Mouse (Mus musculus): ENCODE measurements around the gene Tgm7. TPM values are rescaled to one million over a fixed set of nuclear protein-coding genes. Genes with fewer than 3 reads are reported as not detected.

Gene Tgm7
- polyA plus RNA-seq, 1 experiment, result 0.08 TPM

GRCm38 (mm10) chr2:121052176-121052575 lies 57.4 kb downstream of the Tgm7 start:
- Histone ChIP-seq H3K27ac (ENCODE audit: insufficient read depth, low read depth, low read length) (no peak overlapping the region), H3K4me3 (ENCODE audit: insufficient read depth, low read depth, low read length) (no peak overlapping the region), H3K36me3 (ENCODE audit: control insufficient read depth, insufficient read depth, low read length) (no peaks in the 10 kb centered on the region), H3K27me3 (replicated peaks; ENCODE audit: control insufficient read depth, insufficient read depth, low read length) (no peaks in the 10 kb centered on the region), H3K4me1 (ENCODE audit: control insufficient read depth, insufficient read depth, low read length) (no peaks in the 10 kb centered on the region)
- no peak for DNase-seq
- WGBS, result 95% methylated on average over 5 of the region's 5 CpGs
- no peak for TF ChIP-seq CTCF (conservative IDR thresholded peaks at IDR 0.05; ENCODE audit: insufficient read depth, insufficient read length, low read depth, low read length)
- no peak for TF ChIP-seq POLR2A (IDR thresholded peaks at IDR 0.05; ENCODE audit: low read depth, low read length)

GRCm38 (mm10) chr2:121045653-121046052 lies 63.9 kb downstream of the Tgm7 start:
- H3K4me3 ChIP-seq (ENCODE audit: insufficient read depth, low read depth, low read length), result no peak overlapping the region
- no peak for DNase-seq
- TF ChIP-seq POLR2A (IDR thresholded peaks at IDR 0.05; ENCODE audit: low read depth, low read length), result no peak
- H3K4me1 ChIP-seq (ENCODE audit: control insufficient read depth, insufficient read depth, low read length), result no peaks in the 10 kb centered on the region
- WGBS, result 87% methylated on average over 4 of the region's 4 CpGs
- H3K27me3 ChIP-seq (replicated peaks; ENCODE audit: control insufficient read depth, insufficient read depth, low read length), result no peaks in the 10 kb centered on the region
- H3K27ac ChIP-seq (ENCODE audit: insufficient read depth, low read depth, low read length), result no peak overlapping the region
- no peaks in the 10 kb centered on the region for H3K36me3 ChIP-seq (ENCODE audit: control insufficient read depth, insufficient read depth, low read length)

Other genes starting within 250 kb of the Tgm7 start
- 22.0 and 23.0 TPM in 2 replicates for gene Ubr1, start 139.1 kb downstream of the Tgm7 start, polyA plus RNA-seq (2012; rRNA removed)
- 9.2 and 10.0 TPM in 2 replicates for gene Tmem62, start 132.8 kb downstream of the Tgm7 start, polyA plus RNA-seq (2012; rRNA removed)
- gene Ccndbp1, start 101.4 kb downstream of the Tgm7 start, polyA plus RNA-seq (2012; rRNA removed), result 34.5 and 40.7 TPM in 2 replicates
- gene Epb42, start 72.7 kb downstream of the Tgm7 start, polyA plus RNA-seq (2012; rRNA removed), result 0.38 and 0.92 TPM in 2 replicates
- gene Tgm5, start 24.0 kb downstream of the Tgm7 start, polyA plus RNA-seq (2012; rRNA removed), result 0.06 and 0.08 TPM in 2 replicates
- gene Adal, start 30.6 kb upstream of the Tgm7 start, polyA plus RNA-seq (2012; rRNA removed), result 5.6 and 8.0 TPM in 2 replicates
- 9.8 and 11.6 TPM in 2 replicates for gene Lcmt2, start 30.9 kb upstream of the Tgm7 start, polyA plus RNA-seq (2012; rRNA removed)
- 25.8 and 29.7 TPM in 2 replicates for gene Tubgcp4, start 60.9 kb upstream of the Tgm7 start, polyA plus RNA-seq (2012; rRNA removed)
- 4.8 and 5.8 TPM in 2 replicates for gene Zscan29, start 61.3 kb upstream of the Tgm7 start, polyA plus RNA-seq (2012; rRNA removed)
- gene Trp53bp1, start 161.6 kb upstream of the Tgm7 start, polyA plus RNA-seq (2012; rRNA removed), result 16.3 and 18.5 TPM in 2 replicates
- gene Map1a, start 179.8 kb upstream of the Tgm7 start, polyA plus RNA-seq (2012; rRNA removed), result 1.1 and 1.3 TPM in 2 replicates
- 41.5 and 56.7 TPM in 2 replicates for gene Ppip5k1, start 245.6 kb upstream of the Tgm7 start, polyA plus RNA-seq (2012; rRNA removed)
- 107 and 124 TPM in 2 replicates for gene Ckmt1, start 247.9 kb upstream of the Tgm7 start, polyA plus RNA-seq (2012; rRNA removed)